Mouse (Mus musculus): ENCODE data around the gene Anp32e. TPM values are rescaled to one million over a fixed set of nuclear protein-coding genes. Genes with fewer than 3 reads are reported as not detected.
"Not testable (repeated sequence)": the region's sequence is repeated elsewhere in the genome, so short reads cannot be mapped to it uniquely, and the experiment has no call there.

Gene Anp32e
- total RNA-seq, 2 experiments from 2014 or later: 76.4 to 89.9 TPM

- peak overlapping the region; percentile 38 for H3K4me3 ChIP-seq
- no peak for TF ChIP-seq CTCF (IDR thresholded peaks at IDR 0.05)
- DNase-seq: no peak
- intact Hi-C loops (cut with DNase I): no loop called here
- H3K27ac ChIP-seq: peak overlapping the region; percentile 44
Measured at GRCm38 (mm10) chr3:95972873-95973634, 44.0 kb downstream of the Anp32e start.

- Histone ChIP-seq H3K4me3 (no peak overlapping the region), H3K27ac (peak overlapping the region; percentile 38; the same call in 1 of the 2 replicates)
- no peak for DNase-seq
- intact Hi-C loops (cut with DNase I): loop anchor here (2.0 kb wide), 1 partner anchor 34 kb away; no protein-coding TSS in a partner anchor
- TF ChIP-seq CTCF (IDR thresholded peaks at IDR 0.05): no peak
Measured at GRCm38 (mm10) chr3:95977079-95977478, 48.0 kb downstream of the Anp32e start.

- intact Hi-C loops (cut with DNase I): loop anchor here (2.0 kb wide), 1 partner anchor 33 kb away; no protein-coding TSS in a partner anchor
- peak overlapping the region; percentile 38; the same call in 1 of the 2 replicates for H3K27ac ChIP-seq
- H3K4me3 ChIP-seq, DNase-seq: not testable (repeated sequence)
Measured at GRCm38 (mm10) chr3:95977587-95977986, 48.5 kb downstream of the Anp32e start.

GRCm38 (mm10) chr3:95978265-95978664 is 49.2 kb downstream of the Anp32e start:
- Histone ChIP-seq H3K4me3 (no peak overlapping the region), H3K27ac (no peak overlapping the region; the same call in 1 of the 2 replicates)
- no peak for TF ChIP-seq CTCF (IDR thresholded peaks at IDR 0.05)
- no peak for DNase-seq
- intact Hi-C loops (cut with DNase I): no loop called here

GRCm38 (mm10) chr3:95980276-95980970 is 51.4 kb downstream of the Anp32e start:
- no peak for TF ChIP-seq CTCF (IDR thresholded peaks at IDR 0.05)
- intact Hi-C loops (cut with DNase I): no loop called here
- Histone ChIP-seq H3K4me3 (no peak overlapping the region), H3K27ac (no peak overlapping the region)
- no peak for DNase-seq

- DNase-seq: no peak
- H3K27ac ChIP-seq: no peak overlapping the region
- H3K4me3 ChIP-seq: no peak overlapping the region
- no peak for TF ChIP-seq CTCF (IDR thresholded peaks at IDR 0.05)
- intact Hi-C loops (cut with DNase I): no loop called here
Measured at GRCm38 (mm10) chr3:95982129-95982528, 53.1 kb downstream of the Anp32e start.

GRCm38 (mm10) chr3:95985209-95986000 is 56.4 kb downstream of the Anp32e start:
- intact Hi-C loops (cut with DNase I): no loop called here
- Histone ChIP-seq H3K4me3 (peak overlapping the region; percentile 64), H3K27ac (peak overlapping the region; percentile 89)
- DNase-seq: peak; percentile 74
- no peak for TF ChIP-seq CTCF (IDR thresholded peaks at IDR 0.05)

- peak; percentile 59 for DNase-seq
- intact Hi-C loops (cut with DNase I): no loop called here
- TF ChIP-seq CTCF (IDR thresholded peaks at IDR 0.05): no peak
- Histone ChIP-seq H3K27ac (peak overlapping the region; percentile 89), H3K4me3 (peak overlapping the region; percentile 64)
Measured at GRCm38 (mm10) chr3:95986001-95986622, 57.1 kb downstream of the Anp32e start.

GRCm38 (mm10) chr3:95986984-95987383 is 57.9 kb downstream of the Anp32e start:
- Histone ChIP-seq H3K27ac (peak overlapping the region; percentile 89), H3K4me3 (no peak overlapping the region)
- no peak for TF ChIP-seq CTCF (IDR thresholded peaks at IDR 0.05)
- DNase-seq: no peak
- intact Hi-C loops (cut with DNase I): no loop called here

- DNase-seq: peak; percentile 33
- intact Hi-C loops (cut with DNase I): no loop called here
- Histone ChIP-seq H3K4me3 (no peak overlapping the region), H3K27ac (peak overlapping the region; percentile 89)
- TF ChIP-seq CTCF (IDR thresholded peaks at IDR 0.05): no peak
Measured at GRCm38 (mm10) chr3:95987386-95988110, 58.5 kb downstream of the Anp32e start.

GRCm38 (mm10) chr3:95988138-95988537 is 59.1 kb downstream of the Anp32e start:
- intact Hi-C loops (cut with DNase I): no loop called here
- peak overlapping the region; percentile 83 for H3K27ac ChIP-seq
- DNase-seq: no peak
- no peak for TF ChIP-seq CTCF (IDR thresholded peaks at IDR 0.05)
- H3K4me3 ChIP-seq: no peak overlapping the region

Data from gastrocnemius, adult 2 months (tissue).